Mouse (Mus musculus): Measurements from ENCODE around the gene Esrrg. TPM values are rescaled to one million over a fixed set of nuclear protein-coding genes. Genes with fewer than 3 reads are reported as not detected.

Gene Esrrg
- polyA plus RNA-seq, 1 experiment from 2014 or later, result 23.5 TPM

DNA sequence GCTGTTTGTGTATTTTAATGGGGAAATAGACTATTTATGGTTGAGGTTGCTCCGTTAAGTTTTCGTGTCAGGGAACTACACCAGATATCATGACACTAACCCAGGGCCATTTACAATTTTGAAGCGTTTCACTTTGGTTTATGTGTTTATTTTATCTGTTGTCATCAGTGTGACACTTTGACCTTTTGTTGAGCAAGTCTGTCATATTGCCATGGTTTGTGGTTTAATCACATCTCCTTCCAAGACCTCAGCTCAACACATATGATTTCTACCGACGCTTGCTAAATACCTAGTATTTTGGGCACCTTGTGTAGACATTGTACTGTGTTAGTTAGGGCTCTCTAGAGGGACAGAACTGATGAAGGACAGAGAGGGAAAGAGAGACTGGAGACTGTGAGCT, 210.8 kb downstream of the Esrrg start:
- Histone ChIP-seq H3K4me2 (ENCODE audit: low read depth, low read length) (no peak overlapping the region), H3K9me3 (replicated peaks; ENCODE audit: control insufficient read depth, low read length) (no peaks in the 10 kb centered on the region), H3K27me3 (ENCODE audit: control insufficient read depth, insufficient read depth, low read length) (no peaks in the 10 kb centered on the region), H3K4me3 (ENCODE audit: low read length) (no peak overlapping the region), H3K9ac (ENCODE audit: low read length) (no peak overlapping the region), H3K27ac (ENCODE audit: low read length) (no peak overlapping the region), H3K4me1 (ENCODE audit: control insufficient read depth, insufficient read depth, low read length) (no peaks in the 10 kb centered on the region), H3K36me3 (ENCODE audit: control insufficient read depth, insufficient read depth) (no peaks in the 10 kb centered on the region)
- WGBS, result 90% methylated on average over 5 of the region's 5 CpGs
- no peak for ATAC-seq (replicated peaks; ENCODE audit: extremely low read depth, insufficient read depth, low FRiP score)

- no peak overlapping the region for H3K27ac ChIP-seq (ENCODE audit: low read length)
- H3K4me1 ChIP-seq (ENCODE audit: control insufficient read depth, insufficient read depth, low read length), result peaks cover 8% of the 10 kb centered on the region
- H3K9ac ChIP-seq (ENCODE audit: low read length), result no peak overlapping the region
- H3K36me3 ChIP-seq (ENCODE audit: control insufficient read depth, insufficient read depth), result no peaks in the 10 kb centered on the region
- no peak overlapping the region for H3K4me3 ChIP-seq (ENCODE audit: low read length)
- no peak overlapping the region for H3K4me2 ChIP-seq (ENCODE audit: low read depth, low read length)
- 71% methylated on average over 13 of the region's 13 CpGs for WGBS
- ATAC-seq (replicated peaks; ENCODE audit: extremely low read depth, insufficient read depth, low FRiP score), result no peak
- no peaks in the 10 kb centered on the region for H3K9me3 ChIP-seq (replicated peaks; ENCODE audit: control insufficient read depth, low read length)
- no peaks in the 10 kb centered on the region for H3K27me3 ChIP-seq (ENCODE audit: control insufficient read depth, insufficient read depth, low read length)
Observed at GRCm38 (mm10) chr1:187821368-187821811, 212.8 kb downstream of the Esrrg start.

GRCm38 (mm10) chr1:187823351-187823750, 214.8 kb downstream of the Esrrg start:
- Histone ChIP-seq H3K9ac (ENCODE audit: low read length) (no peak overlapping the region), H3K4me3 (ENCODE audit: low read length) (no peak overlapping the region), H3K4me1 (ENCODE audit: control insufficient read depth, insufficient read depth, low read length) (peaks cover 21% of the 10 kb centered on the region), H3K9me3 (replicated peaks; ENCODE audit: control insufficient read depth, low read length) (no peaks in the 10 kb centered on the region), H3K27ac (ENCODE audit: low read length) (no peak overlapping the region), H3K27me3 (ENCODE audit: control insufficient read depth, insufficient read depth, low read length) (no peaks in the 10 kb centered on the region), H3K4me2 (ENCODE audit: low read depth, low read length) (no peak overlapping the region), H3K36me3 (ENCODE audit: control insufficient read depth, insufficient read depth) (no peaks in the 10 kb centered on the region)
- WGBS, result 80% methylated on average over 5 of the region's 5 CpGs
- ATAC-seq (replicated peaks; ENCODE audit: extremely low read depth, insufficient read depth, low FRiP score), result no peak

DNA sequence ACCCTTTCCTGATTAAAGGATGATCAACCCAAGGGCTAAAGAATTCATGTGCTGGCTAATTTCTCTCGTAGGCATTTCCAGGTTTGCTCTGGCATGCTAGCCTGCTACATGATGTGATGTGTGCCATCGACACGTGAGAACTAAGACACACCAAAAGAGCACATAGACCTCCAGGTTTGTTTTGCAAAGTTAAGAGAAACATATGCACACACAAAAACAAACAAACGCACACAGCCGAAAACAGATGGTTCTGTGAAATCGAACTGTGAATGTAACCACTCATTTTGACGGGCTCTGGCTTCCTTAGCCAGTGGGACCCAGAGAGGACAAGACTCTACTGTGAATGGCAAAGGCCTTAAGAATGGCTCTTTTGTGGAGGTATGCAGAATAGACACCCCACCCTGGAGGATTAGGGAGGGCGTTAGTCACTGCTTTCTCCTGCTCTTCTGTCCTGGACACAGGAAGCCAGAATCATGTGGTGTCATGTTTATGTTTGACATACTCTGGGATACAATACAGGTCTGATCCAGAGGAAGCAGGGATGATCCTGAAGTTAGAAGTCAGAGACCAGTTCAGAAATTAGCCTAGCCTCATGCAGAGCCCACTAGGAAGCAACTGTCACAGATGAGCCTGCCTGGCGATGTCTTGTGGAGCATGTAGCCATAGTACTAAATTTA, 217.0 kb downstream of the Esrrg start:
- ATAC-seq (replicated peaks; ENCODE audit: extremely low read depth, insufficient read depth, low FRiP score), result no peak
- H3K27ac ChIP-seq (ENCODE audit: low read length), result 0 out of 2 replicates have a peak overlapping the region, but pooled peaks have one; percentile 9
- H3K27me3 ChIP-seq (ENCODE audit: control insufficient read depth, insufficient read depth, low read length), result no peaks in the 10 kb centered on the region
- H3K36me3 ChIP-seq (ENCODE audit: control insufficient read depth, insufficient read depth), result no peaks in the 10 kb centered on the region
- no peak overlapping the region for H3K4me2 ChIP-seq (ENCODE audit: low read depth, low read length)
- 77% methylated on average over 9 of the region's 9 CpGs for WGBS
- no peak overlapping the region for H3K9ac ChIP-seq (ENCODE audit: low read length)
- H3K4me3 ChIP-seq (ENCODE audit: low read length), result no peak overlapping the region
- H3K4me1 ChIP-seq (ENCODE audit: control insufficient read depth, insufficient read depth, low read length), result peaks cover 21% of the 10 kb centered on the region
- H3K9me3 ChIP-seq (replicated peaks; ENCODE audit: control insufficient read depth, low read length), result no peaks in the 10 kb centered on the region

DNA sequence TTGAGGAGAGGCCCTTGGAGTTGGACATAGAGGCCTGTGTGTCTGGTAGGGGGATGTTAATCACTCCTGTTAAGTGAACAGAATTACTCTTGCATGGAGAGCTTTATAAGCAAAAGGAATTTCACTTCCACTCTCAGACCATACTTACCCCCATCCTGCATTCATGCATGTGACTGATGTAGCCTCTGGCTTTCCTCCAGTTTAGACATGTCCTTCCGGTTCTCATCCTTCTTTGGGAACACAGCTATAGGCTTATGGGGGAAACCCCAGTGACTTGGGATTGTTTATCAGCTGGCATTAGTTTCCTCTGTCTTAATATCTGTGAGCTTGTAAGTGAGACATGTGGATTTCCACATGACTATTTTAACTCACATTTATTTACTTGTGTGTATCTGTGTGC, 217.5 kb downstream of the Esrrg start:
- no peaks in the 10 kb centered on the region for H3K9me3 ChIP-seq (replicated peaks; ENCODE audit: control insufficient read depth, low read length)
- no peaks in the 10 kb centered on the region for H3K36me3 ChIP-seq (ENCODE audit: control insufficient read depth, insufficient read depth)
- no peak overlapping the region for H3K4me3 ChIP-seq (ENCODE audit: low read length)
- H3K4me2 ChIP-seq (ENCODE audit: low read depth, low read length), result no peak overlapping the region
- ATAC-seq (replicated peaks; ENCODE audit: extremely low read depth, insufficient read depth, low FRiP score), result no peak
- 20% methylated on average over 1 of the region's 1 CpGs for WGBS
- H3K27ac ChIP-seq (ENCODE audit: low read length), result peak overlapping the region; percentile 37; the same call in 1 of the 2 replicates
- no peak overlapping the region for H3K9ac ChIP-seq (ENCODE audit: low read length)
- H3K4me1 ChIP-seq (ENCODE audit: control insufficient read depth, insufficient read depth, low read length), result peaks cover 21% of the 10 kb centered on the region
- no peaks in the 10 kb centered on the region for H3K27me3 ChIP-seq (ENCODE audit: control insufficient read depth, insufficient read depth, low read length)

GRCm38 (mm10) chr1:187826869-187827268, 218.3 kb downstream of the Esrrg start:
- Histone ChIP-seq H3K36me3 (ENCODE audit: control insufficient read depth, insufficient read depth) (no peaks in the 10 kb centered on the region), H3K4me2 (ENCODE audit: low read depth, low read length) (no peak overlapping the region), H3K9me3 (replicated peaks; ENCODE audit: control insufficient read depth, low read length) (no peaks in the 10 kb centered on the region), H3K27me3 (ENCODE audit: control insufficient read depth, insufficient read depth, low read length) (no peaks in the 10 kb centered on the region), H3K4me1 (ENCODE audit: control insufficient read depth, insufficient read depth, low read length) (peaks cover 21% of the 10 kb centered on the region), H3K4me3 (ENCODE audit: low read length) (no peak overlapping the region), H3K27ac (ENCODE audit: low read length) (no peak overlapping the region), H3K9ac (ENCODE audit: low read length) (no peak overlapping the region)
- ATAC-seq (replicated peaks; ENCODE audit: extremely low read depth, insufficient read depth, low FRiP score), result no peak
- 67% methylated on average over 5 of the region's 5 CpGs for WGBS

DNA sequence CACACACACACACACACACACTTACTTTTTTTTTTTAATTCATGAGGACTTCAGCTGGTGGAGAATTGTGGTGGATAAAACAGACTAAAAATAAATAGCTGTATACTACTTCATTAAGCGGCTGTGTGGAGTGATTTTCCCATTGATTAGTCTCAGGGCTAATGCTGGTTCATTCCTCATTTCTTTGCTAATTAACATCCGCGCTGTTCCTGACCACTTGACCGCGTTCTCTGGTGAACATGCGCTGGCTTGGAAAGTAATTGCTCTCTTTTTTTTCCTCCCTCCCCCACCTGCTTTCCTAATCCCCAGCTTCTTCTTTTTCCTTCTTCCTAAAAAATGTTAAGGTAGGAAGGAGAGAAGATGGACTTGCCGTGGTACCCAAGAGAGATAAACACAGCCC, 222.3 kb downstream of the Esrrg start:
- Histone ChIP-seq H3K9me3 (replicated peaks; ENCODE audit: control insufficient read depth, low read length) (no peaks in the 10 kb centered on the region), H3K9ac (ENCODE audit: low read length) (no peak overlapping the region), H3K4me3 (ENCODE audit: low read length) (no peak overlapping the region), H3K4me2 (ENCODE audit: low read depth, low read length) (no peak overlapping the region), H3K27me3 (ENCODE audit: control insufficient read depth, insufficient read depth, low read length) (no peaks in the 10 kb centered on the region), H3K4me1 (ENCODE audit: control insufficient read depth, insufficient read depth, low read length) (peaks cover 19% of the 10 kb centered on the region), H3K27ac (ENCODE audit: low read length) (no peak overlapping the region), H3K36me3 (ENCODE audit: control insufficient read depth, insufficient read depth) (no peaks in the 10 kb centered on the region)
- 89% methylated on average over 7 of the region's 7 CpGs for WGBS
- ATAC-seq (replicated peaks; ENCODE audit: extremely low read depth, insufficient read depth, low FRiP score), result no peak

DNA sequence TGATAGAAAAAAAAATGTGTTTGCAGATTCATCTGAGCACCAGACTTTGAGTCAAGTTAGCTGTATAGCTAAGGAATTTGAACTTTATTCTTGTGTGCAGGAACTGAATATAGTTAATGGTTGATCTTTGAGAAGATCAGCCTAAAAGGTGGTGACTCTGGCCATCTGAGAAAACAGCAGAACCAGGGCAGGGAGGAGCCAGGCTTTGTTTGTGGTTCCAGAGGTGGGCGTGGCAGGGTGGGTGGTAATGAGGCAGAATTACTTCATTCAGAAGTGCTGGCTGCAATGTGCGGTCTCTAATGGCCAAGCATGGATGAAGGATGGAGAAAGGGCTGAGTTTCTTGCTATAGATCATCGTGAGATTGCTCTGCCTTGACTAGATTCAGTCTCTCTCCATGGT, 224.3 kb downstream of the Esrrg start:
- Histone ChIP-seq H3K36me3 (ENCODE audit: control insufficient read depth, insufficient read depth) (no peaks in the 10 kb centered on the region), H3K9ac (ENCODE audit: low read length) (no peak overlapping the region), H3K9me3 (replicated peaks; ENCODE audit: control insufficient read depth, low read length) (no peaks in the 10 kb centered on the region), H3K4me1 (ENCODE audit: control insufficient read depth, insufficient read depth, low read length) (peaks cover 15% of the 10 kb centered on the region), H3K27ac (ENCODE audit: low read length) (no peak overlapping the region), H3K4me2 (ENCODE audit: low read depth, low read length) (no peak overlapping the region), H3K27me3 (ENCODE audit: control insufficient read depth, insufficient read depth, low read length) (no peaks in the 10 kb centered on the region), H3K4me3 (ENCODE audit: low read length) (no peak overlapping the region)
- ATAC-seq (replicated peaks; ENCODE audit: extremely low read depth, insufficient read depth, low FRiP score), result no peak
- whole genome bisulfite sequencing, result 73% methylated on average over 3 of the region's 3 CpGs

- 92% methylated on average over 3 of the region's 3 CpGs for WGBS
Observed at GRCm38 (mm10) chr1:187834576-187834975, 226.0 kb downstream of the Esrrg start.

More at GRCm38 (mm10) chr1:187834576-187834975, 226.0 kb downstream of the Esrrg start:
- H3K4me3 ChIP-seq (ENCODE audit: low read length), result no peak overlapping the region
- no peak overlapping the region for H3K27ac ChIP-seq (ENCODE audit: low read length)
- no peak overlapping the region for H3K9ac ChIP-seq (ENCODE audit: low read length)
- no peak overlapping the region for H3K4me2 ChIP-seq (ENCODE audit: low read depth, low read length)
- peaks cover 14% of the 10 kb centered on the region for H3K4me1 ChIP-seq (ENCODE audit: control insufficient read depth, insufficient read depth, low read length)
- no peaks in the 10 kb centered on the region for H3K9me3 ChIP-seq (replicated peaks; ENCODE audit: control insufficient read depth, low read length)
- no peaks in the 10 kb centered on the region for H3K36me3 ChIP-seq (ENCODE audit: control insufficient read depth, insufficient read depth)
- ATAC-seq (replicated peaks; ENCODE audit: extremely low read depth, insufficient read depth, low FRiP score), result no peak
- no peaks in the 10 kb centered on the region for H3K27me3 ChIP-seq (ENCODE audit: control insufficient read depth, insufficient read depth, low read length)

All from heart, embryonic 16.5 days (tissue).